Mouse (Mus musculus): ENCODE results near the gene Brd3os.

DNA sequence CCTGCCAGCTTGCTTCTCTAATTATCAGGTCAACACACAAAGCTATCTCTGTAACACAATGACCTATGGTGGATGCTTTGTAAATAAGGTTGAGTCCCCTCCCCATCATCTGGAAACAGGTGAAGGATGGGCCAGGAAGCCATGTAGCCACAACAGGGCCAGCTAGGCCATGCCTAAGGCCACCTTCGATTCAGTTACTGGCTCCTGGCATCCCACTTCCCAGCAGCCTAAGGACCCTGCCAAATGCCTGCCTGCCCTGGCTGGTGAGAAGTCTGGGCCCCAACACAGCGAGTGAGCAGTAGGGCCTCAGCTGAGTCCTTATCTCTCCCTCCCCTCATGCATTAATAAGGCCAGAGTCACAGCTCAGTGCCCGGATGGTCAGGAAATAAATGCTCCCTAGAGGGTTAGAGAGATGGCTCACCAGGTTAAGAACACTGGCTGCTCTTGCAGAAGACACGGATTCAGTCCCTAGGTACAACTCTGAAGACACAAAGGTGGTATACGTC, 24.4 kb upstream of the Brd3os start:
- TF ChIP-seq CTCF (IDR thresholded peaks at IDR 0.05; ENCODE audit: low read depth), result no peak
- TF ChIP-seq EP300 (optimal IDR thresholded peaks at IDR 0.05), result no peak

Data from stomach, postnatal 0 days (tissue).